Mouse (Mus musculus): ENCODE results near the gene Asb12. TPM values are rescaled to one million over a fixed set of nuclear protein-coding genes. Genes with fewer than 3 reads are reported as not detected.
"Not testable (repeated sequence)": the region's sequence is repeated elsewhere in the genome, so short reads cannot be mapped to it uniquely, and the experiment has no call there.

Gene Asb12
- total RNA-seq (2015; ENCODE audit: low replicate concordance) (not detected in 2 replicates), total RNA-seq (2017; ENCODE audit: low replicate concordance) (not detected in 2 replicates)

GRCm38 (mm10) chrX:95557887-95558286 lies at the start of gene Asb12, which contains the start of gene Pfn5:
Gene Asb12 (minus strand): TSS chrX:95557987.
Gene Pfn5 (plus strand): TSS chrX:95558104.
- ATAC-seq (replicated peaks; ENCODE audit: low FRiP score, poor library complexity, severe bottlenecking): no peak

- ATAC-seq (replicated peaks; ENCODE audit: low FRiP score, poor library complexity, severe bottlenecking): no peak
These were observed 42.8 kb upstream of the Asb12 start for GRCm38 (mm10) chrX:95600609-95601008.

GRCm38 (mm10) chrX:95554321-95554720 lies 3.5 kb downstream of the Asb12 start:
- no peak for ATAC-seq (replicated peaks; ENCODE audit: low FRiP score, poor library complexity, severe bottlenecking)

- ATAC-seq (replicated peaks; ENCODE audit: low FRiP score, poor library complexity, severe bottlenecking): not testable (repeated sequence)
These were observed 22.3 kb downstream of the Asb12 start for GRCm38 (mm10) chrX:95535493-95535892.

GRCm38 (mm10) chrX:95525166-95525565 lies 32.6 kb downstream of the Asb12 start:
- no peak for ATAC-seq (replicated peaks; ENCODE audit: low FRiP score, poor library complexity, severe bottlenecking)

GRCm38 (mm10) chrX:95523883-95524282 lies 33.9 kb downstream of the Asb12 start:
- ATAC-seq (replicated peaks; ENCODE audit: low FRiP score, poor library complexity, severe bottlenecking): no peak

GRCm38 (mm10) chrX:95457166-95457565 lies 100.6 kb downstream of the Asb12 start:
- ATAC-seq (replicated peaks; ENCODE audit: low FRiP score, poor library complexity, severe bottlenecking): no peak

- no peak for ATAC-seq (replicated peaks; ENCODE audit: low FRiP score, poor library complexity, severe bottlenecking)
These were observed 111.9 kb downstream of the Asb12 start for GRCm38 (mm10) chrX:95445866-95446265.

- ATAC-seq (replicated peaks; ENCODE audit: low FRiP score, poor library complexity, severe bottlenecking): no peak
These were observed 112.6 kb downstream of the Asb12 start for GRCm38 (mm10) chrX:95445141-95445540.

- peak; percentile 84 for ATAC-seq (replicated peaks; ENCODE audit: low FRiP score, poor library complexity, severe bottlenecking)
These were observed 113.0 kb downstream of the Asb12 start, which contains the start of gene Amer1 for GRCm38 (mm10) chrX:95444776-95445111. Gene Amer1 (minus strand): TSS chrX:95444872.

GRCm38 (mm10) chrX:95443898-95444775 lies 113.7 kb downstream of the Asb12 start:
- peak; percentile 80 for ATAC-seq (replicated peaks; ENCODE audit: low FRiP score, poor library complexity, severe bottlenecking)

GRCm38 (mm10) chrX:95443390-95443789 lies 114.4 kb downstream of the Asb12 start:
- ATAC-seq (replicated peaks; ENCODE audit: low FRiP score, poor library complexity, severe bottlenecking): no peak

- ATAC-seq (replicated peaks; ENCODE audit: low FRiP score, poor library complexity, severe bottlenecking): no peak
These were observed 115.5 kb downstream of the Asb12 start for GRCm38 (mm10) chrX:95442261-95442660.

- ATAC-seq (replicated peaks; ENCODE audit: low FRiP score, poor library complexity, severe bottlenecking): no peak
These were observed 116.5 kb downstream of the Asb12 start for GRCm38 (mm10) chrX:95441290-95441689.

- ATAC-seq (replicated peaks; ENCODE audit: low FRiP score, poor library complexity, severe bottlenecking): no peak
These were observed 119.3 kb downstream of the Asb12 start for GRCm38 (mm10) chrX:95438491-95438890.

GRCm38 (mm10) chrX:95437236-95437635 lies 120.6 kb downstream of the Asb12 start:
- ATAC-seq (replicated peaks; ENCODE audit: low FRiP score, poor library complexity, severe bottlenecking): no peak

Other genes starting within 250 kb of the Asb12 start
- 0.42 and 1.5 TPM in 2 replicates for gene Amer1, start 113.1 kb downstream of the Asb12 start, total RNA-seq (2015; ENCODE audit: low replicate concordance)
- 1.1 and 1.7 TPM in 2 replicates for gene Amer1, start 113.1 kb downstream of the Asb12 start, total RNA-seq (2017; ENCODE audit: low replicate concordance)
- not detected in 2 replicates for gene Pfn5, start 117 bp upstream of the Asb12 start, total RNA-seq (2015; ENCODE audit: low replicate concordance)
- gene Pfn5, start 117 bp upstream of the Asb12 start, total RNA-seq (2017; ENCODE audit: low replicate concordance): not detected in 2 replicates
- gene Zc4h2, start 100.5 kb upstream of the Asb12 start, total RNA-seq (2015; ENCODE audit: low replicate concordance): 3.5 TPM in 1 of 2 replicates, not detected in the other
- gene Zc4h2, start 100.5 kb upstream of the Asb12 start, total RNA-seq (2017; ENCODE audit: low replicate concordance): 0.51 and 0.98 TPM in 2 replicates
- not detected in 2 replicates for gene Zc3h12b, start 153.7 kb upstream of the Asb12 start, total RNA-seq (2015; ENCODE audit: low replicate concordance)
- gene Zc3h12b, start 153.7 kb upstream of the Asb12 start, total RNA-seq (2017; ENCODE audit: low replicate concordance): 5.9 TPM in 1 of 2 replicates, not detected in the other